Mouse (Mus musculus): ENCODE data around the gene Nkx1-2. TPM values are rescaled to one million over a fixed set of nuclear protein-coding genes. Genes with fewer than 3 reads are reported as not detected.

The Nkx1-2 gene
- polyA plus RNA-seq, 1 experiment from 2014 or later = not detected

DNA sequence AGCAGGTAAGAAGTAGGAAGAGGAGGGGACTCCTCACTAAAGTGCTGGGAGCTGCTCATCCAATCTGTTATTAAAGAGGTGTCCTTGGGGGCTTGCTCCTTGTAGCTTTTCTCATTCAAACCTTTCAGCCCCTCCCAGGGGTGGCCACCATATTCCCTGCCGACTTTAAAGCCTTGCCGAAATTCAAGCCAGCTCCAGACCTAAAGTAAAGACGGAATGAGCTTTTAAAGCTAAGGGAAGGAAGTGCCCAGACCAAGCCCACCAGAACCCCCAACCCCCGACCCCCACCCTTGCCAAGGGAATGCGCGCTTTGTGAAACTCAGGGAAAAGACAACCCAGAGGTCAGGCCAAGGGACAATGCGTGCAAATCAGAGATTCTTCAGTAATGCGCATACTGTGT, 1.5 kb upstream of the Nkx1-2 start:
- DNase-seq (no peak), ATAC-seq (ENCODE audit: low read depth) (no peak)
- H3K27ac ChIP-seq = no peak overlapping the region
- peaks cover 100% of the 10 kb centered on the region for H3K27me3 ChIP-seq
- no peak overlapping the region for H3K4me2 ChIP-seq
- no peaks in the 10 kb centered on the region for H3K9me3 ChIP-seq (replicated peaks)
- H3K4me3 ChIP-seq (replicated peaks) = no peak overlapping the region
- H3K4me1 ChIP-seq (replicated peaks) = peaks cover 47% of the 10 kb centered on the region
- H3K9ac ChIP-seq = no peak overlapping the region
- no peaks in the 10 kb centered on the region for H3K36me3 ChIP-seq
- WGBS (ENCODE audit: insufficient replicate concordance) = 11% methylated on average over 8 of the region's 8 CpGs

DNA sequence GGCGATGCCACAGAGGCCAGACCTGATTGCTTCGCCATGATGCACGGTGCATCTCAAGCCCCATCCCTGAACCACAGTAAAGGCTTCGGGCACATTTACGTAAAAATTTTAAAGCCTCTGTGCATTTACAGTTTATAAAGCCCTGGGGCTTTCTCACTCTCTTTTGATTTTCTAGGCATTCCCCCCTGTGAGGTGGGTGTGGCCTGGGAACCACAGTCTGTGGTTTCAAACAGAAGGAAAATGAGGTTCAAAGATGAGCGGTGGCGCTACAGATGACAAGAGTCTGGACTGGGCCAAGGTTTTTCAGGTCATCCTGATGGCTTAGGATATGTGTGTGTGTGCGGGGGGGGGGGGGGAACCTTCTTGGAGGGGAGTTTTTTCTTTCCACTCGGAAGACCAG, 589 bp upstream of the Nkx1-2 start:
- peaks cover 55% of the 10 kb centered on the region for H3K4me1 ChIP-seq (replicated peaks)
- under 1% methylated on average over 9 of the region's 9 CpGs for WGBS (ENCODE audit: insufficient replicate concordance)
- peaks cover 96% of the 10 kb centered on the region for H3K27me3 ChIP-seq
- no peaks in the 10 kb centered on the region for H3K36me3 ChIP-seq
- no peak for ATAC-seq (ENCODE audit: low read depth)
- DNase-seq = no peak
- peak overlapping the region; percentile 25; the same call in 1 of the 2 replicates for H3K4me3 ChIP-seq (replicated peaks)
- H3K4me2 ChIP-seq = peak overlapping the region; percentile 50
- H3K9ac ChIP-seq = no peak overlapping the region
- H3K9me3 ChIP-seq (replicated peaks) = no peaks in the 10 kb centered on the region
- H3K27ac ChIP-seq = no peak overlapping the region

DNA sequence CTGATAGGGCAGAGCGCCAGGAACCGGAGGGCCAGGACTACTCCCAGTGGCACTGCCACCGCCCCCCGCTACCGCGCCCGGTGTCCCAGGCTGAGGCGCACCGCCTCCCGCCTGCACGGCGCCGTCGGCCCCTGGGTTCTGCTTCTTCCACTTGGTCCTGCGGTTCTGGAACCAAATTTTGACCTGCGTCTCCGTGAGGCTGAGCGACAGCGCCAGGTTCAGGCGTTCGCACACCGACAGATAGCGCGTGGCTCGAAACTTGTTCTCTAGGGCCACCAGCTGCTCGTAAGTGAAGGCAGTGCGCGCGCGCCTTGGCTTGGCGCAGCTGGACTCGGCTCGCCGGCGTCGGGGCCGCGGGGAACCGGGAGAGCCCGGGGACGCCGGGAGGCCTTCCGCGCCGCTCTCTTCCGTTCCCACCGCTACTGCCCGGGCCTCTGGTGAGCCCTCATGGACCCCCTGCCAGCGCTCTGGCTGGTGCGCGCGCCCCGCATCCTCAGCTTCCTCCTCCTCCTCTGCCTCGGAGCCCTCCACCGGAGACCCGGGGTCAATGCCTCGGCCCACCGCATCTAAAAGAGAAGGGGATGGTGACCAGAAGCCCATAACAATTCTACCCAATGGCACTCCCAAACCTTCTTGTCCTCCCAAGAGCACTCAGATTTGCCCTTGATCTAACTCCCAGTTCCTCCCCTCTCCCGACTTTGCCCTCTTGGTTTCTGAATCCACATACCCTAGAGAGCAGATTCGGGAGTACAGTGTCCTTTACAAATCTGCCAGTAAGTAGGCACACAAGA, 2.0 kb downstream of the Nkx1-2 start:
- Histone ChIP-seq H3K9ac (peak overlapping the region; percentile 27), H3K9me3 (replicated peaks) (no peaks in the 10 kb centered on the region), H3K4me2 (peak overlapping the region; percentile 82), H3K27me3 (peaks cover 73% of the 10 kb centered on the region), H3K27ac (no peak overlapping the region), H3K4me3 (replicated peaks) (peak overlapping the region; percentile 59), H3K36me3 (no peaks in the 10 kb centered on the region), H3K4me1 (replicated peaks) (peaks cover 69% of the 10 kb centered on the region)
- DNase-seq (peak; percentile 18), ATAC-seq (ENCODE audit: low read depth) (peak; percentile 56)
- under 1% methylated on average over 54 of the region's 60 CpGs for WGBS (ENCODE audit: insufficient replicate concordance)

DNA sequence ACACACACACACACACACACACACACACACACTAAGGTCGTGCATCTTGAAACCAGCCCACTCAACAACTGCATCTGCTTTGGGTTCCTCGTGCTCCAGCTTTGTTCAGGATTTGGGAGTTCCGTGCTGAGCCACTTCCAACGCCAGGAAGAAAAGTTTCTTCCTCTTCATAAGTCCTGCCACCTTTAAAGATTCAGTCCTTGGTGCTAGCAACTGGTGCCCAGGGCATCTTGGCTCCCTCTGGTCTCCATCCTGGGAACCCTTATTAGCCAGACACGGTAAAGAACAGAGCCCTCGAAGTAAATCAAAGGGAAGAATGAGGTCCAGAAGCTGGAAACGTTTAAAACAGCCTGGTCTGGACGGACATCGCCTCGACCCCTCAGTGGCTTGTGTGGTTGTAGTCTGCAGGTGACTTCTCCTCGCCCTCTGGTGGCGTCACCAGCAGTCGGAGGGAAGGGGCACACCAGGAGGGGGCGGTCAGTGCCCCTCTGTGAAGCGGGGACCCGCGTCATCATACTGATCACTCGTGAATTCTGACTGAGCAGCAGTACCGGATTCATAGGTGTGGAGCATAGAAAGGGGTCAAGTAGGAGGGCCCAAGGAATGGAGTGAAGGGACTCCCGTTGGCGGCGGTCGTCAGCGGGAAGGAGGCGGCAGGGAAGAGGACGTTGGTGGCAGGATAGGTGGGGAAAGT, 2.7 kb downstream of the Nkx1-2 start:
- Histone ChIP-seq H3K9me3 (replicated peaks) (no peaks in the 10 kb centered on the region), H3K4me3 (replicated peaks) (peak overlapping the region; percentile 59), H3K27ac (peak overlapping the region; percentile 65; the same call in 1 of the 2 replicates), H3K4me1 (replicated peaks) (peaks cover 69% of the 10 kb centered on the region), H3K27me3 (peaks cover 66% of the 10 kb centered on the region), H3K36me3 (no peaks in the 10 kb centered on the region), H3K9ac (peak overlapping the region; percentile 27), H3K4me2 (peak overlapping the region; percentile 82)
- 7% methylated on average over 26 of the region's 26 CpGs for WGBS (ENCODE audit: insufficient replicate concordance)
- ATAC-seq (ENCODE audit: low read depth) (peak; percentile 11), DNase-seq (no peak)

DNA sequence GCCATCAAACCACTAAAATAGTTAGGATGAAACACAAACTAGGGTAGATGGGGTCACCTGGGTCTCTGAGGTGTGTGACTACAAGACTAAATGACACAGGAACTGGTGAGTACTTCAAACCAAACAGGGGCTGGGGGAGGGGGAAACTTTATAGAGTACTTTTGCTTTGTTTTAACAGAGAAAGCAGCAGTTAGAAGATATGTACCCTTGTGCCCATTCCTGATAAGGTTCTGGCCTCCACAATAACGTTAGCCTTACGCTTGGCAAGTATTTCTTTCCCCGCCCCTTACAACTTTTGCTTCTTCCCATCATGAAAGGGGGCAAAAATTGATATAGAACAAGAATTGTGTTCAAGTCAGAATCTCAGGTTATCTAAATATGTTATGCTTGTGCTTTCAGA, 3.6 kb downstream of the Nkx1-2 start:
- DNase-seq (peak; percentile 29), ATAC-seq (ENCODE audit: low read depth) (peak; percentile 77)
- H3K9ac ChIP-seq = no peak overlapping the region
- peaks cover 73% of the 10 kb centered on the region for H3K4me1 ChIP-seq (replicated peaks)
- H3K4me2 ChIP-seq = peak overlapping the region; percentile 34
- H3K27me3 ChIP-seq = peaks cover 56% of the 10 kb centered on the region
- no peak overlapping the region for H3K4me3 ChIP-seq (replicated peaks)
- WGBS (ENCODE audit: insufficient replicate concordance) = 16% methylated on average over 3 of the region's 3 CpGs
- no peaks in the 10 kb centered on the region for H3K36me3 ChIP-seq
- peak overlapping the region; percentile 65 for H3K27ac ChIP-seq
- H3K9me3 ChIP-seq (replicated peaks) = no peaks in the 10 kb centered on the region

DNA sequence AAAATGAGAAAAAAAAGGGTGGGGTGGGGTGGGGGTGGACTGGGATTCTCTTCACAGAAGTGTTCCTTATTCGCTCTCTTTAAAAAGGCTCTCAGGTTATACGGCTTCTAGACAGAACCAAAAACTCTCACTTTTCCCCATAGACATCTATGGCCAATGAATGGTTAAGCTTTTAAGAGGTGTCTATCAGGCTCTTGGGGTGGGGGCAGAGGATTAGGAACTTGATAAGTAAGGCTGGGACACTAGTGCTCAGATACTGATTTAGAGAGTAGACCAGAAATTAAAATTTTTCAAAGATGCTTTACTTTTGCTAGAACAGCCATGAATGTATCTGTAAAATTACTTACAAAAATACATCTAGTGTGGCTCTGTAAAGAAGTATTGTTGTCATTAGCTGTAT, 5.1 kb downstream of the Nkx1-2 start:
- no peak overlapping the region for H3K27ac ChIP-seq
- no peaks in the 10 kb centered on the region for H3K9me3 ChIP-seq (replicated peaks)
- peaks cover 69% of the 10 kb centered on the region for H3K4me1 ChIP-seq (replicated peaks)
- ATAC-seq (ENCODE audit: low read depth) = no peak
- H3K36me3 ChIP-seq = no peaks in the 10 kb centered on the region
- DNase-seq = no peak
- no peak overlapping the region for H3K9ac ChIP-seq
- H3K4me2 ChIP-seq = no peak overlapping the region
- whole genome bisulfite sequencing (ENCODE audit: insufficient replicate concordance) = 78% methylated on average over 2 of the region's 2 CpGs
- peaks cover 42% of the 10 kb centered on the region for H3K27me3 ChIP-seq
- no peak overlapping the region for H3K4me3 ChIP-seq (replicated peaks)

DNA sequence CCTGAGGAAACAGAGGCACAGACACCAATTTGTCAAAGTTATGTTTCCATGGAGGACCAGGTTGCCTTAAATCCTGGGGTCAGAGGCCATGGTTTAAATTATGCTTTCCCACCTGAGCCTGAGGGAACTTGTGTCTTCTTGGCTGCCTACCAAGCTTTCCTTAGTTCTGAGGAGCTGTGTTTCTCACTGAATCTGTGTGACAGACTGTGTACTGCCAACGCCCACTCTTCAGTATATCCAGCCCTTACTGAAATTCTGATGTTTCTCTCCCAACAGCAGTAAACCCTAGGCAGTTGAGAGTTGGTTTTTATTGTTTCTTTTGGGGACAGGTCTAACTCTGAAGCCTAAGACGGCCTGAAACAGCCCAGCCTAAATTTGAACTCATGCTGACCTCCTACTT, 5.7 kb downstream of the Nkx1-2 start:
- ATAC-seq (ENCODE audit: low read depth) (no peak), DNase-seq (no peak)
- no peak overlapping the region for H3K4me3 ChIP-seq (replicated peaks)
- H3K27ac ChIP-seq = no peak overlapping the region
- no peaks in the 10 kb centered on the region for H3K9me3 ChIP-seq (replicated peaks)
- no peak overlapping the region for H3K4me2 ChIP-seq
- peaks cover 67% of the 10 kb centered on the region for H3K4me1 ChIP-seq (replicated peaks)
- H3K36me3 ChIP-seq = no peaks in the 10 kb centered on the region
- peaks cover 36% of the 10 kb centered on the region for H3K27me3 ChIP-seq
- H3K9ac ChIP-seq = no peak overlapping the region
- 60% methylated on average over 2 of the region's 2 CpGs for WGBS (ENCODE audit: insufficient replicate concordance)

DNA sequence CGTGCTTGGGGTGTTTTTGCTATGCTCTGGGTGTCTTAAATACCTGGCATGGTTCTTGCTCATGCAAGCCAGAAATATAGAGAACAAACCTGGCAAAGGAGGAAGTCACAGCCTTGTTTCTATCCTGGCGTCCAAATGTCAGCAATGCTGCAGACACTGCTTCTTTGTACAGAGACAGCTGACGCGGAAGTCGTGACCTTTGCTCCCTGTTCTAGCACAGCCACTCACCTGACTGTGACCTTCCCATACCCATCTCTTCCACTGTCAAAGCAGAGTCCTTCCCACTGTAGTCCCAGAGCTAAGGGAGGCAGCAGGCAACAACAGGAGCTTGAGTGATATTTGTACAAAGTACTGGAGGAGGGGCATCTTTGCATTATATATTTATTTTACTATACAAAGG, 9.8 kb downstream of the Nkx1-2 start:
- Histone ChIP-seq H3K36me3 (no peaks in the 10 kb centered on the region), H3K4me2 (no peak overlapping the region), H3K27ac (no peak overlapping the region), H3K4me3 (replicated peaks) (no peak overlapping the region), H3K9me3 (replicated peaks) (no peaks in the 10 kb centered on the region), H3K9ac (no peak overlapping the region), H3K4me1 (replicated peaks) (peaks cover 28% of the 10 kb centered on the region), H3K27me3 (peaks cover 4% of the 10 kb centered on the region; the same call in 1 of the 2 replicates)
- WGBS (ENCODE audit: insufficient replicate concordance) = 62% methylated on average over 5 of the region's 5 CpGs
- no peak for DNase-seq
- 0 out of 2 replicates have a peak, but pooled peaks have one; percentile 31 for ATAC-seq (ENCODE audit: low read depth)

DNA sequence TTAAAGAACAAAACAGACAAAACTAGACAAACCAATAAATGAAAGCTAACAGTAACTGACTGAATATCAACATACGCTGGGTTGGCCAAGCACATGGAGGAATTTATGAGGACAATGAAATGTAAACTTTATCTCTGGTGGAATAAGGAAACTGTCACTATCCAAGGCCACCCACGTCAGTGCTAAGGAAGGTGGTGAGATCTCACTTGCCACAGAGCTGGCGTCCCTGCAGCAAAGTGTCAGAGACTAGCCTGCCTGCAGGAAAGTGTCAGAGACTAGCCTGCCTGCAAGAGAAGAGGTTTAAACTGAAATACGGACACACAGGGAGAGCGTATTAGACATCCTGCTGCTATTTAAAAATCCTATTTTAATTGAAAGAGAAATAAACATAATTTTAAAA, 12.3 kb downstream of the Nkx1-2 start:
- no peak overlapping the region for H3K4me3 ChIP-seq (replicated peaks)
- no peak for ATAC-seq (ENCODE audit: low read depth)
- H3K27ac ChIP-seq = no peak overlapping the region

DNA sequence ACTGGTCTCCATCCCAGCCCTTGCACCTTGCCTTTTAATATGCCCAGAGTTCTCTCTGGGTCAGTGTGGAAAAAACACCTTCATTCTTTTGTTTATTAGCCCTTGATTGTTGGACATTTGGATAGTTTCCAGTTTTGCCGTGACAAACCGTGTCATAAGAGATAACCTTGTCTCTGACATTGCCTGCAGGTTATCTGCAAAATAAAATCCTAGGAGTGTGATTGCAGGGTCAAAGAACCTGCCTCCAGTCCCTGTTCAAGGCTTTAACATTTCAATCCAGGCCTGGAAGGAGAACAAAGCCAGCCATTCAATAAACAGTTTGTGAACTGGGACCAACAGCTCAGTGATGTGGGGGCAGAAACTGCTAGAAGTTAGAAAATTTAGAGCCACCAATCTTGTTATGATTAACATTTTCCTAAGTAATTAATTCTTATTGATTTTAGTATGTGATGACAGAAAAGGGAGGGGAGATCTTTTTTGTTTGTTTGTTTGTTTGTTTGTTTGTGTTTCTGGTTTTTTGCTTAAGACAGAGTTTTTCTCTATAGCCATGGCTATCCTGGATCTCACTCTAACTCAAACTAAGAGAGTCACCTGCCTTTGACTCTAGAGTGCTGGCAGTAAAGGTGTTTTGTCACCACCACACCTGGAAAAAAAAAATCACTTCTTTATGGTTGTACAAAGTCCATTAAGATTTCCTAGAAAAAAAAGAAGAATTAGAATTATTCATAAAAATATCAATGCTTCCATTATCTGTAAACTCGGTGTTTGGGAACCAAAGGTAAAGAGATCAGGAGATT, 13.5 kb downstream of the Nkx1-2 start:
- no peak overlapping the region for H3K9ac ChIP-seq
- ATAC-seq (ENCODE audit: low read depth) (no peak), DNase-seq (no peak)
- no peak overlapping the region for H3K4me2 ChIP-seq
- H3K27me3 ChIP-seq = peaks cover 12% of the 10 kb centered on the region; the same call in 1 of the 2 replicates
- H3K4me1 ChIP-seq (replicated peaks) = peaks cover 4% of the 10 kb centered on the region; the same call in 1 of the 2 replicates
- H3K36me3 ChIP-seq = no peaks in the 10 kb centered on the region
- H3K9me3 ChIP-seq (replicated peaks) = no peaks in the 10 kb centered on the region
- 34% methylated on average over 3 of the region's 3 CpGs for WGBS (ENCODE audit: insufficient replicate concordance)
- H3K4me3 ChIP-seq (replicated peaks) = no peak overlapping the region
- no peak overlapping the region for H3K27ac ChIP-seq

More for the DNA sequence above, 12.3 kb downstream of the Nkx1-2 start:
- WGBS (ENCODE audit: insufficient replicate concordance) = 59% methylated on average over 5 of the region's 5 CpGs
- DNase-seq = no peak
- peaks cover 10% of the 10 kb centered on the region; the same call in 1 of the 2 replicates for H3K27me3 ChIP-seq
- H3K4me2 ChIP-seq = no peak overlapping the region
- no peaks in the 10 kb centered on the region for H3K9me3 ChIP-seq (replicated peaks)
- no peak overlapping the region for H3K9ac ChIP-seq
- no peaks in the 10 kb centered on the region for H3K36me3 ChIP-seq
- H3K4me1 ChIP-seq (replicated peaks) = peaks cover 13% of the 10 kb centered on the region

DNA sequence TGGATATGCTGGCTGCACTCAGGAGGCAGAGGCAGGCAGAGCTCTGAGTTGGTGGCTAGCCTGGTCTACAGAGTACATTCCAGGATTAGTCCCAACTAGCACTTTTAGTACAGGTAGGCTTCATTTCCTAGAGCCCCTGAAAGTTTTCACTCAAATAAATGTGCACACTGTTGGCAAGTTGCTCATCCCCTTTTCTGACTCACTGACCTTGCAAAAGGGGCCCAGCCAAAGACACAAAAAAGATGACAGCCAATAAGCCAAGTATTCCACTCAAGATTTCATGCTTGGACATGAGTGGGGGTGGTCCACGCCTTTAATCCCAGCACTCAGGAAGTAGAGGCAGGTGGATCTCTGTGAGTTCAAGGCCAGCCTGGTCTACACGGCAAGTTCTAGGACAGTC, 18.0 kb downstream of the Nkx1-2 start:
- H3K4me3 ChIP-seq (replicated peaks) = no peak overlapping the region
- H3K9ac ChIP-seq = no peak overlapping the region
- no peak for ATAC-seq (ENCODE audit: low read depth)
- 73% methylated on average over 2 of the region's 2 CpGs for WGBS (ENCODE audit: insufficient replicate concordance)
- no peak overlapping the region for H3K27ac ChIP-seq
- H3K9me3 ChIP-seq (replicated peaks) = no peaks in the 10 kb centered on the region
- peaks cover 44% of the 10 kb centered on the region for H3K27me3 ChIP-seq
- H3K4me1 ChIP-seq (replicated peaks) = peaks cover 9% of the 10 kb centered on the region
- DNase-seq = no peak
- H3K4me2 ChIP-seq = no peak overlapping the region
- no peaks in the 10 kb centered on the region for H3K36me3 ChIP-seq

Measured in liver, embryonic 13.5 days (tissue).